Mouse (Mus musculus) hindbrain, embryonic 12.5 days (tissue): ENCODE data around the gene Cbfa2t2. TPM values are rescaled to one million over a fixed set of nuclear protein-coding genes. Genes with fewer than 3 reads are reported as not detected.

Experiments used
- ATAC-seq: fragments of 200-750 bp; cut with Nextera tagmentation; 2 replicates; pipeline ENCODE4 v1.8.0; 2017; ENCODE audit warnings: moderate TSS enrichment; ENCODE audit not compliant: low FRiP score
- H3K27ac ChIP-seq: fragments of 300-500 bp; sonication (generic); 2 replicates; pipeline ENCODE4 v1.5.1; 2016; ENCODE audit warnings: mild to moderate bottlenecking
- H3K27me3 ChIP-seq: fragments of 300-500 bp; sonication (generic); 2 replicates; pipeline ENCODE4 v1.6.1; 2016; ENCODE audit warnings: mild to moderate bottlenecking
- H3K36me3 ChIP-seq: fragments of 300-500 bp; sonication (generic); 2 replicates; pipeline ENCODE4 v1.6.1; 2016; ENCODE audit warnings: mild to moderate bottlenecking
- H3K4me1 ChIP-seq: fragments of 300-500 bp; sonication (generic); 2 replicates; pipeline ENCODE4 v1.6.1; 2016
- H3K4me2 ChIP-seq: fragments of 300-500 bp; sonication (generic); replicated peaks from 2 replicates; pipeline ENCODE4 v1.6.1; 2016; ENCODE audit warnings: mild to moderate bottlenecking
- H3K4me3 ChIP-seq: fragments of 300-500 bp; sonication (generic); 2 replicates; pipeline ENCODE4 v1.5.1; 2016; ENCODE audit warnings: mild to moderate bottlenecking
- H3K9ac ChIP-seq: fragments of 300-500 bp; sonication (generic); 2 replicates; pipeline ENCODE4 v1.6.1; 2016; ENCODE audit warnings: mild to moderate bottlenecking, moderate library complexity
- H3K9me3 ChIP-seq: fragments of 300-500 bp; sonication (generic); replicated peaks from 2 replicates; pipeline ENCODE4 v1.6.1; 2016; ENCODE audit warnings: mild to moderate bottlenecking
- WGBS: fragments of 180-500 bp; shearing (Covaris S2); methylation state at CpG from one replicate; pipeline ENCODE4 v1.1.7; 2016; 5-methylcytosine and 5-hydroxymethylcytosine counted together
- polyA plus RNA-seq: library from polyadenylated mRNA; unstranded; fragments of >200 nt; fragmentation: Nextera tagmentation; extraction: Ambion mirVana; gene quantifications from 2 replicates; pipeline ENCODE4 v1.2.1, GENCODE M21; 2016

The Cbfa2t2 gene
- polyA plus RNA-seq, 1 experiment from 2014 or later, result 77.3 TPM

- Histone ChIP-seq H3K27ac (no peak overlapping the region), H3K4me2 (no peak overlapping the region), H3K4me1 (peaks cover 15% of the 10 kb centered on the region), H3K9ac (no peak overlapping the region), H3K36me3 (no peaks in the 10 kb centered on the region), H3K4me3 (no peak overlapping the region), H3K9me3 (no peaks in the 10 kb centered on the region), H3K27me3 (peaks cover 17% of the 10 kb centered on the region)
- 66% methylated on average over 2 of the region's 2 CpGs for WGBS
- ATAC-seq, result no peak
Measured at GRCm38 (mm10) chr2:154410355-154410754, 25.9 kb upstream of the Cbfa2t2 start.

DNA sequence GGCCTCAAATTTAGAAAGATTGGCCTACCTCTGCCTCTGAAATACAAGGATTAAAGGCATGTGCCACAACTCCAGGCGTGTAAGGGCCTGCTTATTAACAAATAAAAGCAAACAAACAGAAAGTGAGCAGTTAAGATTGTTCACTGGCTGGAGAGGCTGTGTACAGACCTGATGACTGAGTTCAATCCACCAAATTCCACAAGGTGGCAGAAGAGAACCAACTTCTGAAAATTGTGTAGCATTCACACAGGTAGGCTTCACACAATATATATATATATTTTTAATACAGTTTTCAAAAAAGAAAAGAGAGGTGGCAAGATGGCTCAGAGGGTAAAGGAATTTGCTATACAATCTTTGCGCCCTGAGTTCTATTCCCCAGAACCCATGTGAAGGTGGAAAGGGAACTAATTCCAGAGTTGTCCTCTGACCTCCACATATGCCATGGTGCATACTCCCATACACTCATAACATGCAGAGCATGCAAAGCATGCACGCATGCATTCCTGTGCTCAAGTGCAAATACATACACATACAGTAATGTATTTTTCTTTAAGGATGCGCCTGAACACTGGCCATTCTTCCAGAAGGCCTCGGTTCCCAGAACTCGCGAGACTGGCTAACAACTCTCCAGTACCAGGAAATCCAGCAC, 24.1 kb upstream of the Cbfa2t2 start:
- no peak for ATAC-seq
- WGBS, result 72% methylated on average over 7 of the region's 7 CpGs
- Histone ChIP-seq H3K9me3 (no peaks in the 10 kb centered on the region), H3K36me3 (no peaks in the 10 kb centered on the region), H3K4me2 (no peak overlapping the region), H3K4me1 (peaks cover 8% of the 10 kb centered on the region; the same call in 1 of the 2 replicates), H3K4me3 (no peak overlapping the region), H3K27ac (no peak overlapping the region), H3K9ac (no peak overlapping the region), H3K27me3 (peaks cover 10% of the 10 kb centered on the region)

- no peak overlapping the region for H3K4me3 ChIP-seq
- no peak overlapping the region for H3K27ac ChIP-seq
- no peaks in the 10 kb centered on the region for H3K9me3 ChIP-seq
- H3K36me3 ChIP-seq, result no peaks in the 10 kb centered on the region
- H3K9ac ChIP-seq, result no peak overlapping the region
- WGBS, result 6% methylated on average over 3 of the region's 3 CpGs
- peaks cover 16% of the 10 kb centered on the region for H3K4me1 ChIP-seq
- no peaks in the 10 kb centered on the region for H3K27me3 ChIP-seq
- ATAC-seq, result no peak
- no peak overlapping the region for H3K4me2 ChIP-seq
Measured at GRCm38 (mm10) chr2:154417107-154417506, 19.2 kb upstream of the Cbfa2t2 start.

GRCm38 (mm10) chr2:154418001-154418400, 18.3 kb upstream of the Cbfa2t2 start:
- H3K4me2 ChIP-seq, result no peak overlapping the region
- H3K27me3 ChIP-seq, result no peaks in the 10 kb centered on the region
- H3K9me3 ChIP-seq, result no peaks in the 10 kb centered on the region
- no peak overlapping the region for H3K27ac ChIP-seq
- no peak for ATAC-seq
- H3K9ac ChIP-seq, result no peak overlapping the region
- no peaks in the 10 kb centered on the region for H3K36me3 ChIP-seq
- peaks cover 16% of the 10 kb centered on the region for H3K4me1 ChIP-seq
- WGBS, result 91% methylated on average over 7 of the region's 7 CpGs
- no peak overlapping the region for H3K4me3 ChIP-seq

DNA sequence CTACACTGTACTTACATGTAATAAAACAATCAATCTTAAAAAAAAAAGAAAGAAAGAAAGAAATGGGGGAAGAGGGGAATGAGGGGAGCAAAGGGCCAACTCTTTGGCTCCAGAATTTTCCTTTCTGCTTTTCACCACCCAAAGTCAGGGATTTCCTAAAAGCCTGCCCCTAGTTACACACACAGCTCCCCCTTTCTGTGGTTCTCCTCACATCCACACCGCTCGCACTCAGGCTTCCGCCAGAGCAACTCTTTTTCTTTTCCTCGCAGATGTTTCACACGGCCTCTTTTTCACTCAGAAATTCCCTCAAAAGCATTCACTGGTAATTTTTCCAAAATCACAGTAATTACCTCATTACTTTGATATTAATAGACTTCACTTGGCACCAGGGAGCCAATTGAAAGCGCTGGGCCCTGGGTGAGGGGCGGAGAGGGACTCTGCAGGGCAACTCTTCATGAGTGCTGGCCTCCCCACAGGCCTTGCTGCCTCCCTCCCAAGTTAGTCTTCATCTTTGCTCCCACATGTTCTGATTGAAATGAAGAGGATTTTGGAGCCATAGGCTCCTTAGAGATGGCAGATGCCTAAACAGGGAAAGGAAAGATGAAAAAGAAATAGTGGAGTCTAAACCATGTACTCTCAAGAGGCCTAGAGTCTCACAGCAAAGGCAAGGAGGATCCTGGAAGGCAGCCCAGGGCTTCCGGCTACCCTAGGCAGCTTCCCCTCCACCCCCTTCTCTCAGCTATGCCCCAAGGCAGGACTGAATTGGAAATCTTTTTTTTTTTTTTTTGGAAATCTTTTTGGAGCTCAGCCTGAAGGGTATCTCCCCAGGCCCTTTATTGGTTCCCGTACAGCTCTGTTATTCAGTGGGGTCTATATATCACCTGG, 16.4 kb upstream of the Cbfa2t2 start:
- H3K27me3 ChIP-seq, result no peaks in the 10 kb centered on the region
- ATAC-seq, result no peak
- no peak overlapping the region for H3K4me3 ChIP-seq
- H3K9me3 ChIP-seq, result no peaks in the 10 kb centered on the region
- 80% methylated on average over 9 of the region's 9 CpGs for WGBS
- H3K36me3 ChIP-seq, result no peaks in the 10 kb centered on the region
- H3K4me2 ChIP-seq, result no peak overlapping the region
- no peak overlapping the region for H3K9ac ChIP-seq
- peak overlapping the region; percentile 30; the same call in 1 of the 2 replicates for H3K27ac ChIP-seq
- H3K4me1 ChIP-seq, result peaks cover 16% of the 10 kb centered on the region

GRCm38 (mm10) chr2:154420942-154421731, 15.1 kb upstream of the Cbfa2t2 start:
- 15% methylated on average over 7 of the region's 7 CpGs for WGBS
- Histone ChIP-seq H3K9ac (no peak overlapping the region), H3K27ac (peak overlapping the region; percentile 78), H3K9me3 (no peaks in the 10 kb centered on the region), H3K27me3 (no peaks in the 10 kb centered on the region), H3K4me1 (peaks cover 19% of the 10 kb centered on the region), H3K36me3 (no peaks in the 10 kb centered on the region), H3K4me3 (no peak overlapping the region), H3K4me2 (no peak overlapping the region)
- peak; percentile 90 for ATAC-seq

DNA sequence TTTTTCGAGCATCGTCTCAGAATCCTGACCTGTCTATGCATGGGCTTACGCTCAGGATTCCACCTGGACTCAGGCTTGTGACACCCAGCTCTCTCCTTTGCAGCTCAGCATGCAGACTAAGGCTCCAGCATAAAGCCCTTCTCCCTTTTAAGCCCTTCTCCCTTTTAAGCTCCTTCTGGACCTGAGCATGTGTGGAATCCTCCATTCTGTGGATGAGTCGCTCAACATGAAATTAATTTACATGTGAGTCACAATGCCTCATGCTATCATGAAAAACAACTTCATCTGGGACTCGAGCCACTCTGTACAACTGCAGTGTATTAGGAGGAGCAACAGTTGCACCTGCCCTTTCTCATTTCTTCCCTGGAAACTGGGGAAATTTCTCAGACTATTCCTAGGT, 14.1 kb upstream of the Cbfa2t2 start:
- H3K27me3 ChIP-seq, result no peaks in the 10 kb centered on the region
- no peak overlapping the region for H3K9ac ChIP-seq
- peak overlapping the region; percentile 78 for H3K27ac ChIP-seq
- H3K4me3 ChIP-seq, result no peak overlapping the region
- H3K36me3 ChIP-seq, result no peaks in the 10 kb centered on the region
- ATAC-seq, result no peak
- WGBS, result 71% methylated on average over 5 of the region's 5 CpGs
- H3K4me2 ChIP-seq, result no peak overlapping the region
- peaks cover 27% of the 10 kb centered on the region for H3K4me1 ChIP-seq
- no peaks in the 10 kb centered on the region for H3K9me3 ChIP-seq

DNA sequence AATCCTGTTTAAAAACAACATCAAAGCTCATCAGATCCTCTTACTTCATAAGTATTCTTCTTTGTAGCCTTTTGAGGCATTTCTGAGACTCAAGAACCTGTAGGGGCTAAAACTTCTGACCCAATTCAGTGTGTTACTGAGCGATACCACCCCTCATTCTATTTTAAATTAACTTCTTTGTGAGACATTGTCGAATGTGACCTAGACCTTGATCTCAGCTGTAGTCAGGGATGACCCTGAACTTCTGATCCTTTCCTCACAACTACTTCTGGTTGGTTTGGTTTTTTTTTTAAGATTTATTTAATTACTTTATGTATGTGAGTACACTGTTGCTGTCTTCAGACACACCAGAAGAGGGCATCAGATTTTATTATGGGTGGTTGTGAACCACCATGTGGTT, 12.7 kb upstream of the Cbfa2t2 start:
- no peaks in the 10 kb centered on the region for H3K36me3 ChIP-seq
- no peaks in the 10 kb centered on the region for H3K9me3 ChIP-seq
- H3K9ac ChIP-seq, result no peak overlapping the region
- ATAC-seq, result no peak
- no peak overlapping the region for H3K4me2 ChIP-seq
- no peaks in the 10 kb centered on the region for H3K27me3 ChIP-seq
- 88% methylated on average over 2 of the region's 2 CpGs for WGBS
- H3K4me1 ChIP-seq, result peaks cover 38% of the 10 kb centered on the region
- H3K27ac ChIP-seq, result no peak overlapping the region
- no peak overlapping the region for H3K4me3 ChIP-seq

GRCm38 (mm10) chr2:154425522-154425921, 10.8 kb upstream of the Cbfa2t2 start:
- peaks cover 34% of the 10 kb centered on the region for H3K4me1 ChIP-seq
- H3K9ac ChIP-seq, result no peak overlapping the region
- no peak overlapping the region for H3K4me3 ChIP-seq
- 85% methylated on average over 3 of the region's 3 CpGs for WGBS
- H3K36me3 ChIP-seq, result no peaks in the 10 kb centered on the region
- H3K27me3 ChIP-seq, result no peaks in the 10 kb centered on the region
- H3K27ac ChIP-seq, result peak overlapping the region; percentile 95
- no peak for ATAC-seq
- H3K4me2 ChIP-seq, result no peak overlapping the region
- H3K9me3 ChIP-seq, result no peaks in the 10 kb centered on the region

- Histone ChIP-seq H3K9ac (peak overlapping the region; percentile 66), H3K4me1 (peaks cover 26% of the 10 kb centered on the region), H3K4me3 (peak overlapping the region; percentile 36), H3K9me3 (no peaks in the 10 kb centered on the region), H3K27ac (peak overlapping the region; percentile 95), H3K27me3 (no peaks in the 10 kb centered on the region), H3K36me3 (no peaks in the 10 kb centered on the region), H3K4me2 (peak overlapping the region; percentile 60)
- 1% methylated on average over 24 of the region's 25 CpGs for WGBS
- ATAC-seq, result peak; percentile 93
Measured at GRCm38 (mm10) chr2:154426188-154426904, 9.9 kb upstream of the Cbfa2t2 start.

GRCm38 (mm10) chr2:154426905-154427852, 9.1 kb upstream of the Cbfa2t2 start:
- Histone ChIP-seq H3K27ac (peak overlapping the region; percentile 95), H3K27me3 (no peaks in the 10 kb centered on the region), H3K4me3 (peak overlapping the region; percentile 36), H3K4me2 (peak overlapping the region; percentile 60), H3K9ac (peak overlapping the region; percentile 66), H3K9me3 (no peaks in the 10 kb centered on the region), H3K36me3 (no peaks in the 10 kb centered on the region), H3K4me1 (peaks cover 22% of the 10 kb centered on the region)
- no peak for ATAC-seq
- 28% methylated on average over 11 of the region's 11 CpGs for WGBS
